Mouse (Mus musculus) urinary bladder, postnatal 14 days (tissue): ENCODE measurements around the gene Kcnj16.

Source experiments
- DNase-seq: peaks from one replicate; pipeline ENCODE4 v3.0.0; 2021; ENCODE audit warnings: low spot score

Kcnj16 gene

DNA sequence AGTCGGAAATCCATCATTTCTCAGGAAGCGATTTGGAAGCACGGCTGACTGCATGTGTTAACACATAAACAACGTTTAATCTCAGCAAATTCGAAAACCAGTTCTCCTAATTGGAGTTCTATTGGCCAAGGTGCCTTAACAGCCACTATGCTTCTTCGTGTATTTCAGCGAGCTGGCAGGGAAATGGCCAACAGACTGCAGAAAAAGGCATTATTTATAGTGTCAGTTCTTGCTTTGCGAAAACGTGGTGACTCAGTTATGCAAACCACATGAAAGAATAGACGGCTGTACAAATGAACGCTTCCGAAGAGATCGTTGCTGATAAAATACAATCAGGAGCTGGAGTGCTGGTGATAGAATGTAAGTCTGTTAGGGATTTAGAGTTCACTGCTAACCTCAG is 88.2 kb downstream of the Kcnj16 start:
- DNase-seq: no peak

- no peak for DNase-seq
These were observed 89.6 kb downstream of the Kcnj16 start for GRCm38 (mm10) chr11:111057435-111057834.

- DNase-seq: no peak
These were observed 91.6 kb downstream of the Kcnj16 start for GRCm38 (mm10) chr11:111059440-111059839.

DNA sequence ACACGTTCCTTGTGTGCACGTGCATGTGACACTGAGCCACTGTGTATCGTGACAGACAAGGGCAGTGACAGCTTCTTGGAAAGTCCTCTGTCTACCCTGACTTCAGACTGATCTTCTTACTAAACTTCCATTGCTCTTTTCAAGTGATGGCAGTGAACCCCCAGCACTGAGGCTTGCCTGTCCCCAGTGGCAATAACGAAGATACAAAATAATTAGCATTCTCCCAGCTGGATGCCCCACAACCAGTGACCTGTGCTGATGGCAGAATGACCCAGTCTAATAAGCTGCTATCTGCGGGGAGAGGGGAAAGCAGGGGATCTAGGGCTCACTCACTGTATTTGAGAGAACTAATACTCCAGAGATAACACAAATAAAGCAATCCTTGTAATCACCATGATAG is 92.4 kb downstream of the Kcnj16 start:
- DNase-seq: no peak

DNA sequence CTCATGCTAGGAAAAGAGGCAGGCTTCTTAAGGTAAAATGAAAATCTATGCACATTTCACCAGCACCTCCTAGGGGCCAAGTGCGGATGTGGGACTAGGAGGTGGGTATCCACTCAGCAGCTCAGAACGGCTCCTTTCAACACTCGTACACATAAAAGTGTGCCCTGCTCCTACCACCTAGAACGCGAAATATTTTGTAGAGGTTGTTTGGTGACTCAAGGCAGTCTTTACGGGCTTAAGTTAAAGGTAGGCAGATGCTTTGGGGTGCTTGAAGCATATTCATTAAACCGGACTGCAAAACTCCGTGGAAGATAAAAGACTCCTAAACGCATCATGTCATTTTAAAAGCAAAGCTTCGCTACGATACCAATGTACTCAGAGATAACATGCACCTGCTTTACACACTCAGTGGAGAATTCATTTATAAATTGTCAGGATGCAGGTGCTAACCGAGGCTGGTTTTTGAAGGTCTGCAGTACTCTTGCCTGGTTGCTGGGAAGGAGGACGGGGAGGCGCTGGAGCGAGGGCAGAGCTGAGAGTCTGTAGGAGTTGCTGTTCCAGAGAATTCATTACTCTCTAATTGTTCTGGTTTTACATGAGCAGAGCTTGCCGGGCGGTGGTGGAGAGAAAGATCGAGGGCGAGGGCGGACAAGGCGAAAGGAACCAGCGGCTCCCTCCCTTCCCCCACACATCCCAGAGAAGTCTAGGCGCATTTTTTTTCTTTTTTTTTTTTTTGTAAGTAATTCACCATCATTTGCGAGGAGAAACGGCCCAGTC is 97.1 kb downstream of the Kcnj16 start:
- peak; percentile 33 for DNase-seq

DNA sequence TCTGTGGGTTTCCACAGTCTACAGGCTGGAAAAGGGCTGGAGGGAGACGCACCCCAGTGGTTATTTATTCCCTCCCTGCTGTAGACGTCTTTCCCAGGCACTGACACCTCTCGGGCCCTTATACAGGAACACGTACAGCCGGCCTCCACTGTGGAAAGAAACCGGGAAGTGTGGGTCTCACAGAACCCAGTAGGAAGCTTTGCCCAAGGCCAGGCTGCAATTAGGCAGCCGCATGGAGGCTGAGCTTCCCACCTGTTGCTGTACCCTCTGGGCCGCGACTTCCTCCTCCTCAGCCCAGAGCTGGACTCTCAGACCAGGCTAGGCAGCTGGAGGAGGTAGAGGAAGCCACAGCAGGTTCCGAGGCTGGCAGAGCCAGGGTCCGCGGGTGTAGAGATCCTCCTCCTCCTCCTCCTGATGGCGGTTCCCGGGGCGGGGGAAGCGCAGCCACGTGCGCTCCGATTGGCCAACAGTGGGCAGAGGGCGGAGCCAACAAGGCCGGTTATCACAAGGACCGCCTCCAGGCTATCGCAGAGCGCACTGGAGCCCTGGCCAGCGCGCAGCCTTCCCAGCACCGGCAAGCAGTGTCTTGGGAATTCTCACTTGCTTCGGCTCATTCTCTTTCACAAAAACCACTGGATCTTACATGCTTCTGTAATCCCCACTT is 97.9 kb downstream of the Kcnj16 start, which contains the start of gene Kcnj2:
TSS of gene Kcnj2 (plus strand) at position 530 of the 664 bp plus-strand sequence.
- peak; percentile 91 for DNase-seq

DNA sequence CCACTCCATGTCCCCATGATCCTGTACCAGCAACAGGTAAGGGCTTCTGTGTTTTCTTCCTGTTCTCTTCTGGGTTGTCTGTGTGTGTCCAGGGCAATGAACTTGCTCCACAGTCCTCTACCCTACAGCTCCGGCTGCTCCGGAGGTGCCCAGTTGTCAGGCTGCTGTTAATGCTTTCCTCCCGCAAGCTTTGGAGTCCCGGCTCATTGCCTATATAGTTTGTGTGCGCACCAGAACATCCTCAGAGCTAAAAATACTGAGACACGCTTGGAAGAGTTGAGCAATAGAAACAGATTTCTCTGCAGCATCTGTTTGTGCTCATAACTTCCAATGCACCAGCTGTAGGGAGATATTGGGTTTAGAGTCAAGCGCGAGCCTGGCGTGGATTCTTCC is 98.5 kb downstream of the Kcnj16 start:
- DNase-seq: no peak

DNA sequence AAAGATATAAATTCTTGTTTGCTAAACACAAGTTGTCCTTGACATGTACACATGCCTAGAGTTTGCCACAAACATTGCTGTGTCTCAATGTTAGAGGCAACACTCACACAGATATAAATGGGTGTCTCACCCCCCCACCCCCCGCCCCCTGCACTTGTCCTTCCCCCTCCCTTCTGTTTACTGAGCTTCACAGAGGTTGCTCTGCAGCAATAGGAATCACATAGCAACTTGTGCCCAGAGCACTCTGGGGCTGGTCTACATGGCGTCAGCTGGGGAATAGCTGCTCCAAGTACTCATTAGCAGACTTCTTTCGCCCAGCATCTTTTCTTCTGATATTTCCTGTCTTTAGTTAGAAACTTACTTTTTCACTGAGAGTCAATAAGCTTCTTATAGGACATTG is 100.0 kb downstream of the Kcnj16 start:
- DNase-seq: no peak

DNA sequence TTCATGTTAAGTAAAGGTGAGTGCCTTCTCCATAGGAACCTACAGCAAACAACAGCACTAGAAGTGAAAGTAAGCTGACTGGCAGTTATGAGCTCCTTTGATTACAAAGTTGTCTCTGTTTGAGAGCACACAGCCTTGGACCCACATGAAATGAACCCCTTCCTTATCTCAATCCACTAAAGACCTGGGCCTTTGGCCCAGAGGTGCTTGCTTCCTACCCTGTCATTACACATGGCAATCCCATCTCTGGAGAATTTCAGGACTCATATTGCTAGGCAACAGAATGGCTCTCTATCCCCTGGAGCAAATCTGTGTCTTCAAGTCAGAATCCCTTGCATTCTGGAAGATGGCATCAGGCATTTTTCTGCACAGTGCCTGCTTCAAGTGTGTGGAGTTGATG is 102.6 kb downstream of the Kcnj16 start:
- no peak for DNase-seq

DNA sequence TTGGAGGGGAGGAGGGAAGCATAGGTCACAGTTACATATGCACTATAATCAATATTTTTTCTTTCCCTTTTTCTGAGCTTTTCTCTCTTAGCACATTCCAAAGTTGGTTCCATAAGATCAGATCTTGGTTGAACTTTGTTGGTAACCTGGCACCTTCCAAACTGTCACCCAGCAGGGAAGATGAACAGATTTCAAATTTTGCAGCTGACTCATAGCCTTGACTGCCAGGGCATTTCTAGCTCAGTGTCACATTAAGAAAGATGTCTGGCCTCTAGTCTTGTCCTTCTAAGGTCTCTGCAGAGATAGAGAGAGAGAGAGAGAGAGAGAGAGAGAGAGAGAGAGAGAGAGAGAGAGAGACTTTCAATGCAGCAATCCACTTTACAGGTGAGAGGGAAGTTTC is 106.3 kb downstream of the Kcnj16 start:
- no peak for DNase-seq
